ENCODE assay signal across 17 mouse cellular contexts in genomic region chr12:81273333-81273732, GRCm38 (mm10). TPM values are rescaled to one million over a fixed set of nuclear protein-coding genes. Genes with fewer than 3 reads are reported as not detected.
A peak's percentile ranks its signal among the peaks of the same experiment; 100 is the strongest.
DNase-seq lines count a peak whose midpoint lies in the region; ATAC-seq and TF ChIP-seq lines count a peak whose summit lies in the region.
"Had no signal": no experiment of that assay in that cellular context is flagged by ENCODE, and none has a peak within 500 bp of the region (broad histone marks: within the 10 kb centered on the region; RNA-seq: fewer than 3 reads in every experiment).

No protein-coding gene starts in this region.

- peak; percentile 1 for DNase-seq in ES-E14 (ENCODE audit: low read depth, low spot score)
- DNase-seq in brain, embryonic 14.5 days (ENCODE audit: low read depth), result peak; percentile 80
- DNase-seq in adrenal gland, adult (ENCODE audit: inconsistent age in 2 of 2, low spot score in 1 of 2), result no peak
- no peak for DNase-seq in lung, postnatal 25 days (ENCODE audit: low spot score)
- DNase-seq: adrenal gland, adult 8-10 months; cerebellum, postnatal 25 days; gastrocnemius, adult 2 months; kidney, postnatal 10 days; liver; spleen, adult 18-20 months had no signal

- no peak overlapping the region for H3K9ac ChIP-seq in ES-E14 (ENCODE audit: insufficient read depth, low read depth, low read length, poor library complexity, severe bottlenecking)
- H3K9ac ChIP-seq in forebrain, embryonic 16.5 days (replicated peaks; ENCODE audit: low read depth, low read length), result no peak overlapping the region
- 0 out of 2 replicates have a peak overlapping the region, but pooled peaks have one; percentile 19 for H3K9ac ChIP-seq in midbrain, embryonic 13.5 days (replicated peaks)
- no peak overlapping the region for H3K9ac ChIP-seq in intestine, embryonic 15.5 days
- H3K9ac ChIP-seq: heart, embryonic 13.5 days had no signal

- no peak overlapping the region for H3K4me3 ChIP-seq in ES-E14 (ENCODE audit: insufficient read depth in 1 of 2, low read depth in 1 of 2, low read length in 2 of 2, poor library complexity in 1 of 2, severe bottlenecking in 1 of 2)
- H3K4me3 ChIP-seq in forebrain, embryonic 16.5 days (replicated peaks; ENCODE audit: low read length), result no peak overlapping the region
- H3K4me3 ChIP-seq in midbrain, embryonic 13.5 days (replicated peaks), result no peak overlapping the region
- H3K4me3 ChIP-seq in intestine, embryonic 15.5 days (replicated peaks), result no peak overlapping the region
- H3K4me3 ChIP-seq: gastrocnemius, adult 2 months; heart, embryonic 13.5 days; left cerebral cortex, adult 2 months had no signal

- WGBS in forebrain, embryonic 16.5 days, result 16% methylated on average over 3 of the region's 3 CpGs
- 24% methylated on average over 3 of the region's 3 CpGs for WGBS in midbrain, embryonic 13.5 days
- WGBS in intestine, embryonic 15.5 days, result 50% methylated on average over 3 of the region's 3 CpGs

- H3K4me2 ChIP-seq in forebrain, embryonic 16.5 days (ENCODE audit: low read length), result no peak overlapping the region
- no peak overlapping the region for H3K4me2 ChIP-seq in midbrain, embryonic 13.5 days (replicated peaks)
- no peak overlapping the region for H3K4me2 ChIP-seq in intestine, embryonic 15.5 days (replicated peaks)
- H3K4me2 ChIP-seq: heart, embryonic 13.5 days had no signal

- H3K4me1 ChIP-seq in ES-E14 (ENCODE audit: control insufficient read depth in 2 of 2, insufficient read depth in 2 of 2, low read length in 2 of 2, poor library complexity in 1 of 2), result no peaks in the 10 kb centered on the region
- no peaks in the 10 kb centered on the region for H3K4me1 ChIP-seq in forebrain, embryonic 16.5 days (replicated peaks; ENCODE audit: control insufficient read depth, insufficient read depth, low read length)
- peaks cover 15% of the 10 kb centered on the region for H3K4me1 ChIP-seq in midbrain, embryonic 13.5 days (replicated peaks)
- no peaks in the 10 kb centered on the region for H3K4me1 ChIP-seq in intestine, embryonic 15.5 days (replicated peaks)
- H3K4me1 ChIP-seq: heart, embryonic 13.5 days had no signal

- ATAC-seq in forebrain, embryonic 16.5 days, result peak; percentile 43; the same call in 1 of the 2 replicates
- ATAC-seq in midbrain, embryonic 13.5 days, result peak; percentile 72; the same call in 1 of the 2 replicates
- ATAC-seq in intestine, embryonic 15.5 days, result no peak
- ATAC-seq: CD4-positive, CD25-positive, alpha-beta regulatory T cell, adult 4 months had no signal

- H3K9me3 ChIP-seq in ES-E14 (ENCODE audit: control insufficient read depth, insufficient read depth, low read depth, low read length), result no peaks in the 10 kb centered on the region
- no peaks in the 10 kb centered on the region for H3K9me3 ChIP-seq in forebrain, embryonic 16.5 days (ENCODE audit: control insufficient read depth, low read length)
- no peaks in the 10 kb centered on the region for H3K9me3 ChIP-seq in midbrain, embryonic 13.5 days
- H3K9me3 ChIP-seq in intestine, embryonic 15.5 days, result no peaks in the 10 kb centered on the region
- H3K9me3 ChIP-seq: heart, embryonic 13.5 days had no signal

- H3K27me3 ChIP-seq in forebrain, embryonic 16.5 days (replicated peaks; ENCODE audit: control insufficient read depth, insufficient read depth, low read length), result no peaks in the 10 kb centered on the region
- no peaks in the 10 kb centered on the region for H3K27me3 ChIP-seq in midbrain, embryonic 13.5 days
- no peaks in the 10 kb centered on the region for H3K27me3 ChIP-seq in intestine, embryonic 15.5 days (replicated peaks)
- H3K27me3 ChIP-seq: heart, embryonic 13.5 days had no signal

- TF ChIP-seq CTCF in brain, embryonic 14.5 days (IDR thresholded peaks at IDR 0.05; ENCODE audit: borderline replicate concordance, extremely low read depth, insufficient read depth, insufficient read length), result no peak

- no peak for TF ChIP-seq POLR2A in brain, embryonic 14.5 days (IDR thresholded peaks at IDR 0.05; ENCODE audit: borderline replicate concordance, extremely low read depth, insufficient read depth, insufficient read length, poor library complexity, severe bottlenecking)

- H3K27ac ChIP-seq in ES-E14 (ENCODE audit: insufficient read depth, low read depth, low read length, poor library complexity, severe bottlenecking), result no peak overlapping the region
- no peak overlapping the region for H3K27ac ChIP-seq in forebrain, embryonic 16.5 days (ENCODE audit: low read length)
- H3K27ac ChIP-seq in midbrain, embryonic 13.5 days, result 0 out of 2 replicates have a peak overlapping the region, but pooled peaks have one; percentile 9
- H3K27ac ChIP-seq in intestine, embryonic 15.5 days, result no peak overlapping the region
- H3K27ac ChIP-seq: gastrocnemius, adult 2 months; heart, embryonic 13.5 days; left cerebral cortex, adult 2 months had no signal

- in situ Hi-C loops in ES-E14 (cut with MboI; ENCODE audit: low sequenced_read_pairs in 2 of 2, unreplicated experiment in 2 of 2), result no loop called here

- no peaks in the 10 kb centered on the region for H3K36me3 ChIP-seq in ES-E14 (ENCODE audit: control insufficient read depth, insufficient read depth, low read length, poor library complexity, severe bottlenecking)
- no peaks in the 10 kb centered on the region for H3K36me3 ChIP-seq in forebrain, embryonic 16.5 days (ENCODE audit: control insufficient read depth, insufficient read depth)
- no peaks in the 10 kb centered on the region for H3K36me3 ChIP-seq in midbrain, embryonic 13.5 days
- H3K36me3 ChIP-seq in intestine, embryonic 15.5 days, result no peaks in the 10 kb centered on the region
- H3K36me3 ChIP-seq: heart, embryonic 13.5 days had no signal

TF ChIP-seq in ES-E14, 5 proteins besides CTCF, POLR2A, EP300 and RAD21:
- no peak for TF ChIP-seq ZNF384 (IDR thresholded peaks at IDR 0.05; ENCODE audit: low read depth, low read length)

RNA-seq across cellular contexts. Expression of gene Slc8a3, which starts 59.6 kb away (rescaled TPM):
- total RNA-seq in ES-E14 (2012; rRNA removed), result 0.09 and 0.37 TPM in 2 replicates
- 6.2 and 11.7 TPM in 2 replicates for polyA plus RNA-seq in brain, embryonic 14.5 days (2012; rRNA removed)
- 4.7 and 7.0 TPM in 2 replicates for polyA plus RNA-seq in forebrain, embryonic 16.5 days (2015; fragmentation: Nextera tagmentation; extraction: Ambion mirVana)
- polyA plus RNA-seq in midbrain, embryonic 13.5 days (2015; fragmentation: Nextera tagmentation; extraction: Ambion mirVana), result 3.4 and 3.6 TPM in 2 replicates
- polyA plus RNA-seq in intestine, embryonic 15.5 days (2015; fragmentation: Nextera tagmentation; extraction: Ambion mirVana), result 0.40 and 0.72 TPM in 2 replicates
- total RNA-seq: monocyte, adult 5-6 weeks had no signal
- polyA plus RNA-seq: CD4-positive, CD25-positive, alpha-beta regulatory T cell, adult 4 months had no signal

Comparison
In these comparisons a context has a peak if more than half of its experiments do, and no peak if none do; other contexts are left out.
1. DNase-seq: peak in ES-E14 (single experiment) and brain, embryonic 14.5 days (single experiment); none in adrenal gland, adult (0 of 2) and lung, postnatal 25 days (single experiment).